Mouse (Mus musculus) adrenal gland, adult 2 months (tissue): ENCODE measurements at regions not wholly inside any gene's neighbourhood (a gene's known extent, or its start where the extent isn't known, plus 50 kb on each side); places are given as distances from the start of the nearest gene placed in this dataset.
"Not testable (repeated sequence)": the region's sequence is repeated elsewhere in the genome, so short reads cannot be mapped to it uniquely, and the experiment has no call there.

Source experiments
- DNase-seq: peaks from one replicate; pipeline ENCODE4 v3.0.0; 2021

GRCm38 (mm10) chr6:47745856-47746255 lies 67.4 kb downstream of the Pdia4 start:
- DNase-seq: not testable (repeated sequence)

GRCm38 (mm10) chr6:47743856-47744255 lies 69.4 kb downstream of the Pdia4 start:
- DNase-seq: peak; percentile 50

GRCm38 (mm10) chr6:47740216-47740615 lies 73.0 kb downstream of the Pdia4 start:
- peak; percentile 46 for DNase-seq

DNA sequence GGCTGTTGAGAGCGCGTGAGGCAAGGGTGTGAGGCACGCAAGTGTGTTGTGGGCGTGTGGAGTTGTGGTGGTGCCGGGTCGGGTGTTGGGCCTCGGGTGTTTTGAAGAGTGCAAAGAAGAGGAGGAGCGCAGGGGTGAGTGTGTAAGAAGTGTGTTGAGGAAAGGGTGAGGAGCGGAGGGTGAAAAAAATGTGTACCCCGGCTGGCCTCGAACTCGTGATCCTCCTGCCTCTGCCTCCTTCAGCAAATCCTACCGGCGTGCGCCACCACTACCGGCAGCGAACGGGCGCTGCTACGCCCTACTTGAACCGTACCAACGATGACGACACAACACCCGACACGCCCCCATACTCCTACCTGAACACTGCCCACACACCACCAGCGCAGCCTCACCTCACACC lies 73.5 kb downstream of the Pdia4 start:
- peak; percentile 75 for DNase-seq

GRCm38 (mm10) chr6:47737972-47738371 lies 75.3 kb downstream of the Pdia4 start:
- not testable (repeated sequence) for DNase-seq
